Mouse (Mus musculus) cerebellum, adult 18-20 months (tissue): ENCODE measurements around the gene Klhl12.
"Not testable (repeated sequence)": the region's sequence is repeated elsewhere in the genome, so short reads cannot be mapped to it uniquely, and the experiment has no call there.

Experiments
- DNase-seq, 2 experiments: peaks; one replicate each; pipeline ENCODE4 v3.0.0; 2021

The Klhl12 gene

DNA sequence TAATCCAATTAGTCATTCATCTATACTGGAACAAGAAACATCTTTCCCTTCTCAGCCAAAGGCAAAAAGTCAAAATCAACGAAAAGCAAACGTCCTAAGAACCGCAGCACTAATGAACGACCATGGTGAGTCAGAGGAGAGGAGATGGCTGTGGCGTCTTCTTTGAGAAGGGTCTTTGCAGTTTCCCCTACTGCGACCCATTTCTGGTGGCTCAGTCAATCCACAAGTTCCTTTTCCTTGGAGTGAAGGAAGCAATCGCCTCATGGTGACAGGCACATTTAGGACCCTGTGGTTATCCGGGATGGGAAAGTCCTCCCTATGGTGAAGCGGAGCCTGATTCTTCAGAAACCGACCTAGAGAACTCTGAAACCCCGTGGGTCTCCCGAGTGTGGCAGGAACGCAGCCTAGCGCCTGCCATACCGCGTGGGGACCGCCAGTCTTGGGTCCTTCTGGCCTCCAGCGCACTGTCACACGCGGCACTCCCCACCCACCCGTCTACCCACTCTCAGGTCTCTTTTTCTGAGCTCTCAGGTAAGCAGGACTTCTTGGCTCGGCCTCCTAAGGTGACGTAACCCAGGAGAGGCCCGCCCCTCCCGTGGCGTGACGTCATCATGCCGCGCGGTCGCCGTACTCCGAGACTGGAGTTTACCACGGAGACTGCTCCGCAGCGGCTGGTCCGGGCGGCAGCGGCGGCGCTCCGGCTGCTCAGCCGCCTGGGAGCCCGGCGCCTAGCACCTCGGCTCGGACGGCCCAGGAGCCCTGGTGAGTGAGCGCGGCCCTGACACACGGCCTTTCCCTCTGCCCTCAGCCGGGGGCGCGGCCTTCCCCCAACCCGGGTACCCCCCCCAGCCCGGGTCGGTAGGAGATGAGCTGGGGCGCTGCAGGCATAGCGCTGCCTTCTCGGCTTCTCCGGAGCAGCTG, at the start of gene Klhl12:
Gene Klhl12, plus strand, starts transcription at position 628 of the 921 bp plus-strand sequence.
- peak; percentile 95 to 99 for DNase-seq

DNA sequence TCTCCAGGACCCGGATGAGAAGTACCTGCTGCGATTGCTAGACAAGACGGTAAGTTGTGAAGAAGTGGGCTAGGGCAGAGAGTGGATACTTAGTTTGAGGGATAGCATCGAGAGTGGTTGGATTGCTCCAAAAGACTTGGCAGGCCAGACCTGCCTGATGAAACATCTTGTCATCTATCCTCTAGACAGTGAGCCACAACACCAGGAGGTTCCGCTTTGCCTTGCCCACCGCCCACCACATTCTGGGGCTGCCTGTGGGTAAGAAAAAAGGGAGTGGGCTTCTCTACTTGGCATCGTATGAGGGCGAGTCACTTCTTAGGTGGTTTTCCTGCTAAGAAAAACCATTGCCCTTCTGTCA, 48.9 kb upstream of the Klhl12 start:
- DNase-seq, result no peak

DNA sequence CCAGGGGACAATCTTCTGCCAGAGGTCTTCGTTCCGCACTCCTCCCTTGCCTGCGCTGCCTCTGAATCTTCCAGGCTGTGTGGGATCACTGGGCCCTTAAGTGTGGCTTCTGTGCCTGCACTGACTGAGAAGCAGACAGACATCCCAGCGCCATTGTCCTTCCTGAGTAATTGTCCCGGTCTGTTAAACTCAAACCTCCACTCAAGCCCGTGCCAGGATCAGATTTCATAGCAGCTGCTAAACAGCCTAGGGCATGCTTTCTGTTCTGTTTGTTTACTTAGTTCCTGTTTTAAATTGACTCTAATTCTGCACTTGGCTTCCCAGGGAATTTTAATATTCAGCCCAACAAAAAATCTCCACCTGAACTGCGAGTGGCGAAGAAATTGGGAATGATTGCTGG, 47.3 kb upstream of the Klhl12 start:
- DNase-seq, result no peak

DNA sequence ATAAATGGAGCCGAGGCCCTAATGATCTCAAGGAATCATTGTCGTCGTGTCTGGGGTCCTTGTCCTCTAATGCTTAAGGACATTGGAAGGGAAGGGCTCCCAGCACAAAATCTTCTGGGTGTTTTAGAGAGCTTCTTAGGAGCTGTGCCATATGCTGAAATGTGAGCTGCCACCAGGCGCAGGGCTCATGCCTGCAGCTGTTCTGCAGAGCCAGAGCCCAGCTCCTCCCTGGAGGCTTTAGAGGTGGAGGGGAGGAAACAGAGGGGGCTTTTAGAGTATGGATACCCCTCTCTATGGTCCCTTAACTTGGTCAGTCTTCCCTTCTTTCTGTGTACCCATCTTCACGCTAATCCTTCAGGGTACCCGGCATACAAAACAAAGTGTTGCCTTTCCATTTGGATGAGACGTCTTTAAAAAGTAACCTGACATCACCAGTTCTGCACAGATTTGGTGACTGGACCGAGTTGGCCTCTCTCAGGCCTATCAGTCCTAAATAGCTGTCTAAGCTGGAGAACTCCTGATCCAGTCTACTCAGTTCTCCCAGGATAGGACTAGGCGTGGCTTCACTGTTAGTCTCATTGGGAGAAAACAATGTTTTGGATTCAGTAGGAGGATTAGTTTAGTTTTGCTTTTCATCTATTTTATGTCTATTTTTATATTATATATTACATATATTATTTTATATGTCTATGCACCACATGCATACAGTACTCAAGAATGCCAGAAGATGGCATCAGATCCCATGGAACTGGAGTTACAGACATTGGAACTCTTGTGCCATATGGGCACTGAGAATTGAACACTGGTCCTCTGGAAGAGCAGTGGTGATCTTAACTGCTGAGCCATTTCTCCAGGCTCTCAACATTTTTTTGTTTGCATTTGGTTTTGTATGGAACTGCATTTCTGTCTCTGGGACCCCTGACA, 43.4 kb upstream of the Klhl12 start:
- no peak for DNase-seq

DNA sequence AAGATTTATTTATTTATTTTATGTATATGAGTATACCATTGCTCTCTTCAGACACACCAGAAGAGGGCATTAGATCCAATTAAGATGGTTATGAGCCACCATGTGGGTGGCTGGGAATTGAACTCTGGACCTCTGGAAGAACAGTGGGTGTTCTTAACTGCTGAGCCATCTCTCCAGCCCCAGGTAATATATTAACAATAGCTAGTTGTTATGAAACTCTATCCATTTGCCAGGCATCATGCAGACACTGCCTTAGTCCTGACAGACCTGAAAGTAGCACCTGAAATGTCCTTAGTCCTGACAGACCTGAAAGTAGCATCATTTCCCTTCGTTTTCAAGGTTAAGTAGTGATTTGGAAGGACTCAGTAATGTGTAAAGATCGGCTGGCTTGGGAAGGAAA, 41.3 kb upstream of the Klhl12 start:
- no peak for DNase-seq

DNA sequence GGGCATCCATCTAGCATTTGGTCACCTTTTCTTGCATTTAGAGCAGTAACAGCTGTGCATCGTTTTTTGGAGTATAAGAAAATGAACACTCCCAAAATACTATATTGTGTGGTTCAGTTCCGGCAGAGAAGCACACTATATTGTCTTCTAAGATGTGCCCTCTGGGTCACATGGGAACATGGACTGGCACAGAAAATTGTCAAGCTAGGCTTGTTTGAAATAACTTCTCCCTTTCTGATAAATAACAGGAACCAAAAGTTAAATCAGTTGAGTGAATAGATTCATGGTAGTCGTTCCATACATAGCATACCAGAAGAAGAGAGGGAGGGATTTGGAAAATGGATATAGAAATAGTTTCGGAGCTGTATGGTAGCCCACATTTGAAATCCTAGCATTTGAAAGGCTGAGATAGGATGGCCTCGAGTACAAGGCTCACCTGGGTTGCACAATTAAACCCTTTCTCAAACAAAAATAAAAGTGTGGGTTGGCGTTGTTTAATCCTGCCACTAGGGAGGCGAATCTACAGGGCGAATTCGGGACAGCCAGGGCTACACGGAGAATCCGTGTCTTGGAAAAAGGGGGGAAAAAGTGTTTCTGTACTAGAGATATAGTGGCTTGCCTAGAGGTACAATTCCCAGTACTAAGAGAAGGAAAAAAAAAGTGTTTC, 40.7 kb upstream of the Klhl12 start:
- no peak for DNase-seq

DNA sequence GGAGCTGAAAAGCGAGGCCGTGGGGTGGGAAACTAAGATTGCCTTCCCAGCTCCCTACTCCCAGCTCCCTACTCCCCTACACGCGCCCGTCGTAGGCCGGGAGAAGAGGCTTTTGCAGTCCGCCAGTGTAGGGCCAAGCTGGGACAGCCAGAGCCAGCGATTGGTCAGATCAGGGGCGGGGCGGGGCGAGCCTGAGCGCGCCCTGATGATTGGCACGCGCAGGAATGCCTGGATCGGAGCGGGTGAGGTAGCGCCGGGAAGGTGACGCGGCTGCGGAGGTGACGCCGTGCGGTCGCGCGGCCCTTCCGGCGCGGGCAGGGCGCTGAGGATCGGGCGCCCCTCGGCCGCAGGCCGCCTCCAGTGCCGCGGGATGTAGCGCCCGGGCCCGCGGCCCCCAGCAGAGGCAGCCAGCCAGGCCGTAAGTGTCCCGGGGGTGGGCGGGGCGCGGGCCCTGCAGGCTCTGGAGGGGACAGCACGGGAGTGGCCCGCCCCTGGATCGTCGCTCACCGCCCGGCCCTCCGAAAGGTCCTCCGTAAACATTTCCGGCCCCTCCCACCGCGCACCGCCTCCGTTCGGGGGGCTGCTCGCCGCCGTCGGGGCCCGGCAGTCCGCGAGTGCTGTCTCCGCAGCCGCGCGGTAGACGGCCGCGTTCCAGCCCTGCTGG, 40.0 kb upstream of the Klhl12 start, which contains the start of gene Adipor1:
Gene Adipor1, plus strand, starts transcription at position 211 of the 664 bp plus-strand sequence.
- peak; percentile 98 to 99 for DNase-seq

DNA sequence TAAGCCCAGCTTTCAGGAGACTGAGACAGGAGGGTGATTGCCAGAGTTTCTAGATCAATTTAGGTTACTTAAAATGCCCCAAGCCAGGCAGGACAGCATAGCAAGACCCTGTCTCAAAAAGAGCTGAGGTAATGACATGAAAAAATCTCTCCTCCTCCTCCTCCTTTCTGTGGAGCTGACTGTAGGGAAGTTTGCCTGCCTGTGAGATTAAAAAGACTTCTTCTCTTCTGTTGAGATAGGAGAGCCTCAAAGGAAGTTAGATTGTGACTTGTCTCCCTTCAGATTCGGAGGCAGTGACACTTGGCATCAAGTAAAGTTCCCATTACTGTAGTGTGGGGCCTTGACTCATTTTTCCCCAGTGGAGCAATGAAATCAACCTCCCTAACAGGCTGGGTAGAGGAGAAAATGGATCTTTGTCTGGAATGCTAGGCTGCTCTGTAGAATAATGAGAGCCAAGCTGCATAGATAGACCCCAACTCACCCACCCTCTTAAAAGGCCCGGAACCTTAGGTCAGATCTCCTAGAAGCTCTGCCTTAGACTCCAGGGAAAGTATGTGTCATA, 36.8 kb upstream of the Klhl12 start:
- no peak for DNase-seq

DNA sequence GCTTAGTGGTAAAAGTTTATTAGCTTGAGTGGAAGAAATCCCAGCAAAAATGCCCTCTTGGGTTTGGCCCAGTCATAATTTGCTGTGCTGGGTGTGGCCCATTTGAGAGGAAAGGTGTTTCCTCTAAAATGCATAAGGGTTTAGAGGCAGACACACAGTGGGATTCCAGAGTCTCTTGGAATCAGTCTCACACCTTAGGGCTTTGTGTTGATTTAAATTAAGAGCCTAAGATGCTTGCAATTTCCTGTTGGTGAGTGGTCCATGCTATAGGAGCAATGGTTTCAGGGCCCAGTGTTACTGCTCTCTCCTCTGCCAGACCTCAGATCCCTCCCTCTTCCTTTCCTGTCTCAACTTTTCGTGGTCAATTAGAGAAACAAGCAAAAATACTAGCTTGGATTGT, 36.2 kb upstream of the Klhl12 start:
- DNase-seq, result no peak

DNA sequence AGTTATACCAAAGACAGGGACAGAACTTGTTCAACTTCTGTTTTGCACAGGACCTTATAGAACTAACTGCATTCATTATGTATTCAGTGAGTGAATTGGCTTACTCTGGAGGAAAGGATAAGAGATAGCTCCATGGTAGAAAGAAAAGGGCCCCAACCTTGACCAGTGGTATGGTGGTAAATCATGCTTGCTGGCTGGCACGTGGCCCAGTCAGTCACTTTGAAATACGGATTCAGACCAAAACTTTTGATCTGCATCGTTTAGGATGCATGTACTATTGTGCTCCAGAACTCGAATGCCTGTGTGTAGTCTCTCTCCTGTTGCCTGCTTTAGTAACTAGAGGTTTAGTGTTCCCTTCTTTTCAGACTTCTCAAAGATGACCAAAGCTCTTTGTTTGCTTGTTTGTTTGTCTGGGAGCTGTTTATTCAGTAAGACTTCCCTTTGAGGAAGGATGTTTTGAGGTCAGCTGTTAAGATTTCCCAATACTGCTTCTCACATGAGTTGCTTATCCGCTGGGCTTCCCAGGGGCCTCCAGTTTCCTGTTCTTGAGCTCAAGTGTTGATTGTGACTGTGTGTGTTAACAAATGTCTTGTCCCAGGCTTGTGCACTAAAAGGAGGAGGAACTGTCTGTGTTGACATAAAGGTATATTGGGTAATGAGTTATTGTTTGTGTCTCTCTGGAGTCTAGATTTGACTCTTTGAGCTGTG, 35.4 kb upstream of the Klhl12 start:
- no peak for DNase-seq

DNA sequence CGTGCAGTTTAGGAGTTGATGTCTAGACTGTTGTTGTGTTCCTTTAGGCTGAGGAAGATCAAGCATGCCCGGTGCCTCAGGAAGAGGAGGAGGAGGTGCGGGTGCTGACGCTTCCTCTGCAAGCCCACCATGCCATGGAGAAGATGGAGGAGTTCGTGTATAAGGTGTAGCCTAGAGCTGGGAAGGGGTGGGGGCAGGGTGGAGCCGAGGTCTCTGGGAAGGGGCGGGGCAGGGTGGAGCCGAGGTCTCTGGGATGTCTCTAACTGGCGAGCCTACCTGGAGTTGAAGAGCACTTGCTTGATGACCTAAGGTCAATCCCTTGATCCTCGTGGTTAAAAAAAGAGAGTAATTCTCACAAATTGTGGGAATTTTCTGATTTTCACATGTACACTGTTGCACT, 31.4 kb upstream of the Klhl12 start:
- no peak for DNase-seq

DNA sequence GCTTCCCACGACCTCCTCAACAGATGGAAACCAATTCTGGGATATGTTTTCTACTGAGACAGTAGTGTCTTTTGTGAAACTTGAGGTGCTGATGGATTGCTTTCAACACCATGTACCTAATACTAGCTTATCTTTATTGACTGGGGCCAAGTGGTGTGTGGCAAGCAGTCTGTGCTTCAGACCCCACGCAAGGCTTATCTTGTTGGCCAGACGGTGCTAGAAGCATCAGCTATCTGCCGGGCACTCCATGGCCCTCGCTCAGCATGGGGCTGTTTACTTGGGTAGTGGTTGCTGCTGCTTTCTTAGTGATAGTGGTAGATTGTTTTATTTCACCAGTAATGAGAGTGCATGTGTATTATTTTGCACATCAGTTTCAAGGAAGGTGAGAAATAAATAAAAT, 29.0 kb upstream of the Klhl12 start:
- DNase-seq, result no peak

DNA sequence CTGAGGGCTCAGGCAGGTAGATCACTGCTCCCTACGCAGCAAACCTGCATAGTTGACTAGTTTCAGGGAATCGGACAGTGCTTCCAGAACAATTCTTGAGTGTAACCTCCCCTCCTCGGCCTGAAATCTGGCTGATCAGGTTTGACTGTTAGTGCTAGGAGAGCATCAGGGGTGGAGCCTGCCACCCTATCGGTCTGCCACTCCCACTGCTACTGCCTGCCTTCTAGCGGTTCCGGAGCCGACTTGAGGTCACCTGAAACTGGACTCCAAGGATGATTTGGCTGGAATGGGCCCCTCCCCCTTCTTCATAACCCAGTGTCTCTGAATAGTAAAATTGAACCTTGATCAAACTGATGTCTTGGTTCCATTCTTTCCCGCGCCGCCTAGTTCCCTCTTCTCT, 22.3 kb upstream of the Klhl12 start:
- no peak for DNase-seq

DNA sequence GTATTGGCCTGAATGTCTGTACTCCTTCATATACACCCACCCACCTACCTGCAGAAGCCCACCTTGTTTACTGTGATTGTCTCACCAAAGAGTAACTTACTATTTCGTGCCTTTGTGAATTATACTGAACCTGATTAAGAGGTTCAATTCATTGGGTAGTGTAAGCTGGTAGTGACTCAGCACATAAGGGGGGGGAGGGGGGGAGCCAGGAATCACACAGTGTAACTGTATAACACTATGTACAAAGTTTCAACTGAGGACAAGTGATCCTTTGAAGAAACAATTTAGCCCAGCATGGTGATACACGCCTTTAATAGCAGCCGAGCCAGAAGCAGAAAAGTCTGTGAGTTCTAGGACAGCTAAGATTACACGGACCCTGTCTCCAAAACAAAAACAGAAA, 21.9 kb upstream of the Klhl12 start:
- DNase-seq, result no peak

DNA sequence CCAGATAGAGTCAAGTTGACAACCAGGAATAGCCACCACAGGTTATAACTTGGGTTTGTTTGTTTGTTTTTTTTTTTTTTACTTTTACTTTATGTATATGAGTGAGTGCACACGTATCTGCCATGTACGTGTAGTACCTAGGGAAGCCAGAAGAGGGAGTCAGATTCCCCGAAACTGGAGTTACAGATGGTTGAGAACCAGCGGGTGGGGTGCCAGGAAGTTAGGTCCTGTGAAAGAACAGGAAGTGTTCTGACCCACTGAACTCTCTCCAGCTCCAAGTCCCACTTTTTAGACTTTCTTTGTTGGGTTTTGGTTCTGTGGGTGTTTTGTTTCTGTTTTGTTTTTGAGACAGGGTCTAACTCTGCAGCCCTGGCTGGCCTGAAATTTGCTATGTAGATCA, 19.9 kb upstream of the Klhl12 start:
- no peak for DNase-seq

DNA sequence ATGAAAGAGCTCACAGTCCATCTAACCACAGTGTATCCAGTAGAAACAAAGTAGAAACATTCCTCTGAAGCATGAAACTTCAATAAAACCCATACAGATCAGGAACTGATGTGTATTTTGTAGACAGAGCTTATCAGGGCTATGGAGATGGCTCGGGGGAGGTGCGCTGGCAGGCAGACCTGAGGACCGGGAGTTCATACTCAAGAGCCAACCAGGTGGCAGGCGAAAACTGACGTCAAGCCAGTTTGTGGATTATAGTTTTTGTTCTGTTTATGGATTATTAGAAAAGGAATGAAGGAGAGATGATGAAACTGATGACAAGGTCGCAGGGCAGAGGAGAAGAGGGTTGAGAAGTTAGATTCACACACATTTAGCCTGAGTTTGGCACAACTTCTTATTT, 14.9 kb upstream of the Klhl12 start:
- no peak for DNase-seq

DNA sequence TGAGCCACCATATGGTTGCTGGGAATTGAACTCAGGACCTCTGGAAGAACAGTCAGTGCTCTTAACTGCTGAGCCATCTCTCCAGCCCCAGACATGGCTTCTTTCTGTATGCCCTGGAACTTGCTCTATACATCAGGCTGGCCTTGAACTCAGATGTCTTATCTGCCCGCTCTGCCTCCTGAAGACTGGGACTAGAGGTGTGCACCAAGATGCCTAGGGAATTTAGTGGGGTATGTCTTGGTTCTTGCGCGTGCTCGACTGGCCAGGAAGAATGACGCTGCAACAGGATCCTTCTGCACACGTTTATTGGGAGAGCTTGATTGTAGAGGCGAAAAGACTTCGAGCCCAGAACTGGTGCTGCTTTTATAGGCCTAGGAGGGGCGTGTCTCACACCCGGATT, 13.6 kb upstream of the Klhl12 start:
- DNase-seq, result not testable (repeated sequence)

DNA sequence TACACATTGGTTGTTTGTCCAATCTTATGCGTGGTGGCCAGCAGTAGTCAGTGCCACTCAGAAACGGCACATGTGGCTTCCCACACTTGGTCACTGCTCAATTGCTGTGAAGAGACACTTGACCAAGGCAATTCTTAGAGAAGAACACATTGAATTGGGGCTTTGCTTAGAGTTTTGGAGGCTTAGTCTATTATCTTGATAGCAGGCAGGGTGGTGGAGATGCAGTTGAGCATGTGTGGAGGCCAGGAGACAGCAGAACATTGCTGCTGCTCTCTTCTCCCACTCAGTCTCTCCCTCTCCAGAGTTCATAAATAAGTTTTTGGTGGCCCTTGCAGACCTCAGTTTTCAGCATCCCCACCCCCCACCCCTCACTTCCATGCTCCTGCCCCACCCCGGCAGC, 12.9 kb upstream of the Klhl12 start:
- no peak for DNase-seq

DNA sequence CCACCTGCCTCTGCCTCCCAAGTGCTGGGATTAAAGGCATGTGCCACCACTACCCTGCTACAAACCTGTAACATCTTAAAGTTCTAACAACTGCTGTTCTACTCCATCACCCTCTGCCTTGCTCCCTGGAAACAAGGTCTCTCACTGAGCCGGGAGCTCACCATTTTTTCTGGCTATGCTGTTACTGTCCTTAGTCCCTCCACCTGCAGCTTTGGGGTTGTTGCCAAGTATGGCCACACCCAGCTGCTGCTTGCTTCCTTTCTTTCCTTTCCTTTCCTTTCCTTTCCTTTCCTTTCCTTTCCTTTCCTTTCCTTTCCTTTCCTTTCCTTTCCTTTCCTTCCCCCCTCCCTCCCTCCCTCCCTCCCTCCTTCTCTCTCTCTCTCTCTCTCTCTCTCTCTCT, 12.0 kb upstream of the Klhl12 start:
- not testable (repeated sequence) for DNase-seq

DNA sequence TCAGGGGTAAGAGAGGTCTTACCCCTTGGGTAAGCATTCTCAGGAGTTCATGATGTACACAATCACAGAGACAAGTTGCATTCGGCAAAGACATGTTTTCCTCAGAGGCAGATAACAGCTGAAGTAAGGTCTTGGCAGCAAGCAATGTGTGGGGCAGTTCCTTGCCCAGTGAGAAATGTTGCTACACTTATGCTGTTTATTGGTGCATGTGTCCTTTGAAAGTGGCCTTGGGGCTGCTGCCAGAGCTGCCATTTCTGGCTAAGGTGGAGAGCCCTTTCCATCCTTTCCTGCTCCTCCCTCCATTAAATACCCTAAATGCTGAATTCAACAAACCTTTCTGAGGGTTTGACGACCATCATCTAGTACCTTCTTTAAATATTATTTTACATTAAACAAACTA, 9.9 kb upstream of the Klhl12 start:
- DNase-seq, result no peak

DNA sequence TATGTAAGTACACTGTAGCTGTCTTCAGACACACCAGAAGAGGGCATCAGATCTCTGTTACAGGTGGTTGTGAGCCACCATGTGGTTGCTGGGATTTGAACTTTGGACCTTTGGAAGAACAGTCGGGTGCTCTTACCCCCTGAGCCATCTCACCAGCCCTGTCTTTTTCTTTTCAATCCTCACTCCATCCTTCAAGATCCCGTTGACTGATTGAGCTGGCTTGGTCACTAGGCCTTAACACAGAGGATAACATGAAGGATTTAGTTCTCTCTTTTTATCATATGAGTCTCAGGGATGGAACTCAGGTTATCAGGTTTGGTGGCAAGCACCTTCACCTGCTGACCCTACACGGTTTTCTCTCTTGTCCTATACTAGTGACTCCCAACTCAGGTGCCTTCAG, 6.8 kb upstream of the Klhl12 start:
- DNase-seq, result not testable (repeated sequence)

DNA sequence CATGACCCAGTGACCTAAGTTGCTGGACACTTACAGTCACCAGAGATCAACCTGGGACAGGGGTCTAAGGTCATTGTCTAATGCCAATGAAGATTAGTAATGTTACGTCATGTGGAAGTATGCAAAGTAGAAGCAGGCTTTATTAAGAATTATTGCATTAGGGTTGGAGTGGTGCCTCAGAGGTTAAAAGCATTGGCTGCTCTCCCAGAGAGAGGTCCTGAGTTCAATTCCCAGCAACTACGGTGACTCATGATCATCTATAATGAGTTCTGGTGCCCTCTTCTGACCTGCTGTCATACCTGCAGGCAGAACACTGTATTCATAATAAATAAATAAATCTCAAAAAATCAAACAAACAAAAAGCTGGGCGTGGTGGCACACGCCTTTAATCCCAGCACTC, 5.1 kb upstream of the Klhl12 start:
- no peak for DNase-seq
